Mouse (Mus musculus): ENCODE measurements around the gene Cyp2c40.
"Not testable (repeated sequence)": the region's sequence is repeated elsewhere in the genome, so short reads cannot be mapped to it uniquely, and the experiment has no call there.

The Cyp2c40 gene

GRCm38 (mm10) chr19:39812714-39813113, at the start of gene Cyp2c40:
Gene Cyp2c40, minus strand, starts transcription at chr19:39812814.
- CTCF ChIA-PET, POLR2A ChIA-PET: not testable (repeated sequence)

GRCm38 (mm10) chr19:39820931-39821330, 8.3 kb upstream of the Cyp2c40 start:
- POLR2A ChIA-PET, CTCF ChIA-PET: not testable (repeated sequence)

GRCm38 (mm10) chr19:39816400-39816799, 3.8 kb upstream of the Cyp2c40 start:
- POLR2A ChIA-PET: interaction anchor here in 1 of 4 experiments (1.5 kb wide), 1 partner anchor 74 kb away, joined by 7 read pairs; no protein-coding TSS in a partner anchor
- CTCF ChIA-PET: not testable (repeated sequence)

GRCm38 (mm10) chr19:39815991-39816390, 3.4 kb upstream of the Cyp2c40 start:
- CTCF ChIA-PET: not testable (repeated sequence)
- POLR2A ChIA-PET: interaction anchor here in 1 of 4 experiments (1.5 kb wide), 1 partner anchor 74 kb away, joined by 7 read pairs; no protein-coding TSS in a partner anchor

- POLR2A ChIA-PET: not testable (repeated sequence)
- CTCF ChIA-PET: interaction anchor here in 1 of 4 experiments (1.4 kb wide), 1 partner anchor 803 kb away, joined by 3 read pairs; no protein-coding TSS in a partner anchor
These were observed 27.2 kb downstream of the Cyp2c40 start for GRCm38 (mm10) chr19:39785458-39785857.

GRCm38 (mm10) chr19:39745357-39745756, 67.3 kb downstream of the Cyp2c40 start:
- ChIA-PET CTCF (no interaction called here), POLR2A (interaction anchor here in 1 of 4 experiments (0.7 kb wide), 1 partner anchor 1022 kb away, joined by 5 read pairs; no protein-coding TSS in a partner anchor)

- POLR2A ChIA-PET, CTCF ChIA-PET: not testable (repeated sequence)
These were observed 68.3 kb downstream of the Cyp2c40 start for GRCm38 (mm10) chr19:39744361-39744760.

- ChIA-PET POLR2A (no interaction called here), CTCF (no interaction called here)
These were observed 71.7 kb downstream of the Cyp2c40 start, which contains the start of gene Cyp2c68 for GRCm38 (mm10) chr19:39740920-39741319. Gene Cyp2c68, minus strand, starts transcription at chr19:39741054.
